Mouse (Mus musculus): ENCODE measurements around the gene C1ra. TPM values are rescaled to one million over a fixed set of nuclear protein-coding genes. Genes with fewer than 3 reads are reported as not detected.
A peak's percentile ranks its signal among the peaks of the same experiment; 100 is the strongest.
"Not testable (repeated sequence)": the region's sequence is repeated elsewhere in the genome, so short reads cannot be mapped to it uniquely, and the experiment has no call there.

The C1ra gene
- polyA plus RNA-seq (2014; fragmentation: Nextera tagmentation; extraction: Ambion mirVana), result 0.08 and 0.20 TPM in 2 replicates

DNA sequence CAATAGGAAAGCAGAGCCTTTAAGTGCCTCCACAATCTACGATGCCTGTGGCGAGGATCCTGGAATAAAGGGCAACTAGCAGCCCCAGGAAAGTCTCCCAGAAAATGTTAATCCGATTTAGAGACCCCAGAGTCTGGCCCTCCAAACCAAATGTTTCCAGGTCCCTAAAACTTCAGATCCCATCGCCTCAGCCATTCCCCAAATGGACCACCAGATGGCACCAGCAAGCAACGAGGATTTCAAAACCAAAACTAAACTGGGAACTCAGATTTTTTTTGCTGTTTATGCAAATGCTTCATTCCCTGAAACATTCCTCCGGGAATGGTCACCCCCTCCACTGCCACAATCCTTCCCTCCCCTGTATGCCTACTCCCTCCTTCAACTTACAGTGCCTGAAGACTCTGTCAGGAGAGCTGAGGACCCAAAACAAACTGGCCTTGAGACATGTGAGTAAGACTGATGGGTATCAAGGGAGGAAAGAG is at the start of gene C1ra:
C1ra (plus strand) TSS at position 51 of the 482 bp plus-strand sequence.
- H3K9me3 ChIP-seq (replicated peaks; ENCODE audit: control insufficient read depth, low read length), result no peaks in the 10 kb centered on the region
- H3K4me1 ChIP-seq (ENCODE audit: control insufficient read depth, insufficient read depth, low read length), result no peaks in the 10 kb centered on the region
- ATAC-seq (replicated peaks; ENCODE audit: insufficient number of reproducible peaks, low FRiP score, low TSS enrichment, low read depth) (no peak), DNase-seq (ENCODE audit: low spot score) (peak; percentile 73)
- 6% methylated on average over 6 of the region's 6 CpGs for WGBS
- no peak within 1 kb of the TSS for H3K27ac ChIP-seq (replicated peaks; ENCODE audit: low read depth, low read length)
- no peaks in the 10 kb centered on the region for H3K27me3 ChIP-seq (ENCODE audit: control insufficient read depth, insufficient read depth, low read length)
- no peak within 1 kb of the TSS for H3K9ac ChIP-seq (replicated peaks; ENCODE audit: low read length)
- H3K4me2 ChIP-seq (ENCODE audit: low read depth, low read length), result no peak within 1 kb of the TSS
- no peaks in the 10 kb centered on the region for H3K36me3 ChIP-seq (replicated peaks; ENCODE audit: control insufficient read depth, insufficient read depth, low read depth, low read length)
- no peak within 1 kb of the TSS for H3K4me3 ChIP-seq (ENCODE audit: low read depth, low read length)

DNA sequence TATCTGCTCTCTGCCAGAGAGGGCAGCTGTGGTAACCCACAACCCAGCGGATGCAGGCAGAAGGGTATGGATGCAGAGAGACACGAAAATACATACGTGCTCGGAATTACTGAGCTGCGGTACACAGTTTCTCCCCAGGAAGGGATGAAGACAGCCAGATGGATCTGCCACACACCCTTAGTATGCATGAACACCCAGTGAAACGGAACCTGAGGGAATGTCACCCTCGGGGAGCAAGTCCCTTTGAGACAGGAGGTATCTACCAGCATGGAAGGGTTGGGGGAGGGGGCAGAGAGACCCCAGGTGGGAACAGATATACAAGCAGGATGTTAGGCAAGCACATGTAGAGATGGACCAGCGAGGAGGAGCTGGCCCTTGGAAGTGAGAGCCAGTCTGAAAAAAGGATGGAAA is 48.3 kb upstream of the C1ra start:
- no peak for DNase-seq (ENCODE audit: low spot score)
- H3K4me1 ChIP-seq (ENCODE audit: control insufficient read depth, insufficient read depth, low read length), result no peaks in the 10 kb centered on the region
- 27% methylated on average over 8 of the region's 8 CpGs for WGBS
- H3K4me2 ChIP-seq (ENCODE audit: low read depth, low read length), result peak overlapping the region; percentile 73
- no peaks in the 10 kb centered on the region for H3K9me3 ChIP-seq (replicated peaks; ENCODE audit: control insufficient read depth, low read length)
- H3K4me3 ChIP-seq (ENCODE audit: low read depth, low read length), result peak overlapping the region; percentile 39
- H3K27me3 ChIP-seq (ENCODE audit: control insufficient read depth, insufficient read depth, low read length), result no peaks in the 10 kb centered on the region
- no peak overlapping the region for H3K27ac ChIP-seq (replicated peaks; ENCODE audit: low read depth, low read length)
- no peak for ATAC-seq (replicated peaks; ENCODE audit: insufficient number of reproducible peaks, low FRiP score, low TSS enrichment, low read depth)
- H3K9ac ChIP-seq (replicated peaks; ENCODE audit: low read length), result peak overlapping the region; percentile 28
- no peaks in the 10 kb centered on the region for H3K36me3 ChIP-seq (replicated peaks; ENCODE audit: control insufficient read depth, insufficient read depth, low read depth, low read length)

DNA sequence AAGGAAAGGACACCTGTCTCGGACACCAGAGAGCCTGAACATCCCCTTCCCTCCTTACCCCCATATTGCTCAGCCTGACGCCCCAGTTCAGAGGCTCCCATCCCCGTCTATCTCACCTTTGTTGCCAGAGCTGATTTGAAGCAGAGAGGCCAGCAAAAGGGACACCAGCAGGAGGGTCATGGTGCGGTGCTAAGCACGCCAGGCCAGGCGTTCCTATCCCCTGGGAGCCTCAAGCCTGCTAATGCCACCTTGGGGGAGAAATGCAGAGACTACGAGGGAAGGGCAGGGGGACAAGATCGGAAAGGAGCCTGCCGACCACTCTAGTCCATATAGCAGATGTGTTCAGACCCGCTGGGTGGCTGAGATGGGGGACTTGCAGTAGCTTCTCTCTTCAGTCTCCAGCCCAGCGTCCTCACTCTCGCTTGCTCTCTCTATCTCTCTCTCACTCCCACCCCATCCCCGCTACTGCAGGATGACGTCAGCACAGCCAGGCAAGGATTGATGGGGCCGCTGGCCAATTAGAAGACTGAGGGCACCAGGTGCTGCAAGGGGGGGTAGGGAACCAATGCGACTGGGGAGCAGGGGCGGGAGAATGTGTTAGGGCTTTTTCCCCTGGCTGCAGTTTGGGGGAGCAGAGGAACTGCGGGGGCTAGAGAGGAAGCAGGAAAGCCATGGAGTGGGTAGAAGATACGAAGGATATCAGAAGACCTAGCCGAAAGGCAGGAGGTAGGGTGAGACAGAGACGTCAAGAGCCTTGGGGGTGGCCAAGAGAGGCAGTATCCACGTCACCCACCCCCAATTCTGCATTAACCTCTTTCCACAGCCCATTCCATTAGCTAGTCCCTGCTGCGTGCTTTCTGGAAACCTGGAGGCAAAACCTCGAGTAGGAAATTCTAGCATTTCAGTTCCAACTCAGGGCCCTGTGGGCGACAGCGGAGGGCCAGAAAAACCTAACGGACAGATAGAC is 47.6 kb upstream of the C1ra start, which contains the start of gene Clstn3:
Clstn3 (minus strand) TSS at position 490 of the 967 bp plus-strand sequence.
- Histone ChIP-seq H3K9ac (replicated peaks; ENCODE audit: low read length) (peak within 1 kb of the TSS; percentile 28), H3K9me3 (replicated peaks; ENCODE audit: control insufficient read depth, low read length) (no peaks in the 10 kb centered on the region), H3K4me1 (ENCODE audit: control insufficient read depth, insufficient read depth, low read length) (no peaks in the 10 kb centered on the region), H3K4me3 (ENCODE audit: low read depth, low read length) (peak within 1 kb of the TSS; percentile 39), H3K4me2 (ENCODE audit: low read depth, low read length) (peak within 1 kb of the TSS; percentile 73), H3K27me3 (ENCODE audit: control insufficient read depth, insufficient read depth, low read length) (no peaks in the 10 kb centered on the region), H3K36me3 (replicated peaks; ENCODE audit: control insufficient read depth, insufficient read depth, low read depth, low read length) (no peaks in the 10 kb centered on the region), H3K27ac (replicated peaks; ENCODE audit: low read depth, low read length) (no peak within 1 kb of the TSS)
- ATAC-seq (replicated peaks; ENCODE audit: insufficient number of reproducible peaks, low FRiP score, low TSS enrichment, low read depth) (peak; percentile 91), DNase-seq (ENCODE audit: low spot score) (peak; percentile 91)
- 7% methylated on average over 27 of the region's 27 CpGs for WGBS

DNA sequence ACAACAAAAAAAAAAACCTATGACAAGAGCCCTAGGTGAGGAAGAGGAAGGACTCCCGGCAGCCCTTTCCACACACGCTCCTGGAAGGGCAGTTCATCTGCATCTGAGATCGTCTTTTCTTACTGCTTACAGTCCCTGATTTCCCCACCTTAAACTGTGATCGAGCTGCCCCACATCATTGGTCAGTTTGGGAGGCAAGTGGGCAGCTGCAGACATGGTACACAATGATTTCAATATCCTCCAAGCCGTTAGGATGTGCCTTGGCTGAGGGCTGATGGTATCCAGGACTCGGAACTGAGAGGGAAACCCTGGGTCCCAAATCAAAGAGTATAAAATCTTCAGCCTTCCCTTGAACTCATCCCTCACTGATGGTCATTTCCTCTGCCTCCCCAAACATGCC is 46.9 kb upstream of the C1ra start:
- 45% methylated on average over 6 of the region's 6 CpGs for WGBS

DNA sequence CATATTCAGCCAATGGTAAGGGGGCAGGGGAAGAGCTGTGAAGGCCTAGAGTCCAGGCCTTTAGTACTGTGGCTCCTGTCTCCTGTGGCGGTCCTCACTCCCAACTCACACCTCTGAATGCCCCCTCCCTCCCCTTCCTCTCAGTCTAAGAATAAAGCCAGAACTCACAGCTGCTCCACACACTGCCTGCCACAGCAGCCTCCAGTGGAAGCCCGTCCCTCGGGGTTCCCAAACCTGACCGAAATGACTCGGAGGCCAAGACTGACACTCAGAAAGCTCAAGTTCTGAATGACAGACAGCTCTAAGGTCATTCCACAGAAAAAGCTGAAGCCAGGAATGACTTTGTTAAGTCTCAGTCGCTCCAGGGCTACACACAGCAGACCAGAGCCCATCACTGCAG is 46.5 kb upstream of the C1ra start:
- ATAC-seq (replicated peaks; ENCODE audit: insufficient number of reproducible peaks, low FRiP score, low TSS enrichment, low read depth) (no peak), DNase-seq (ENCODE audit: low spot score) (no peak)
- Histone ChIP-seq H3K27me3 (ENCODE audit: control insufficient read depth, insufficient read depth, low read length) (no peaks in the 10 kb centered on the region), H3K9me3 (replicated peaks; ENCODE audit: control insufficient read depth, low read length) (no peaks in the 10 kb centered on the region), H3K36me3 (replicated peaks; ENCODE audit: control insufficient read depth, insufficient read depth, low read depth, low read length) (no peaks in the 10 kb centered on the region), H3K9ac (replicated peaks; ENCODE audit: low read length) (no peak overlapping the region), H3K4me3 (ENCODE audit: low read depth, low read length) (no peak overlapping the region), H3K27ac (replicated peaks; ENCODE audit: low read depth, low read length) (no peak overlapping the region), H3K4me2 (ENCODE audit: low read depth, low read length) (no peak overlapping the region), H3K4me1 (ENCODE audit: control insufficient read depth, insufficient read depth, low read length) (no peaks in the 10 kb centered on the region)
- 68% methylated on average over 6 of the region's 6 CpGs for WGBS

More for the DNA sequence above, 46.9 kb upstream of the C1ra start:
- no peak overlapping the region; the same call in 1 of the 2 replicates for H3K4me3 ChIP-seq (ENCODE audit: low read depth, low read length)
- no peak overlapping the region for H3K27ac ChIP-seq (replicated peaks; ENCODE audit: low read depth, low read length)
- H3K9me3 ChIP-seq (replicated peaks; ENCODE audit: control insufficient read depth, low read length), result no peaks in the 10 kb centered on the region
- no peaks in the 10 kb centered on the region for H3K36me3 ChIP-seq (replicated peaks; ENCODE audit: control insufficient read depth, insufficient read depth, low read depth, low read length)
- DNase-seq (ENCODE audit: low spot score) (no peak), ATAC-seq (replicated peaks; ENCODE audit: insufficient number of reproducible peaks, low FRiP score, low TSS enrichment, low read depth) (no peak)
- peak overlapping the region; percentile 73; the same call in 1 of the 2 replicates for H3K4me2 ChIP-seq (ENCODE audit: low read depth, low read length)
- H3K4me1 ChIP-seq (ENCODE audit: control insufficient read depth, insufficient read depth, low read length), result no peaks in the 10 kb centered on the region
- H3K9ac ChIP-seq (replicated peaks; ENCODE audit: low read length), result no peak overlapping the region
- no peaks in the 10 kb centered on the region for H3K27me3 ChIP-seq (ENCODE audit: control insufficient read depth, insufficient read depth, low read length)

DNA sequence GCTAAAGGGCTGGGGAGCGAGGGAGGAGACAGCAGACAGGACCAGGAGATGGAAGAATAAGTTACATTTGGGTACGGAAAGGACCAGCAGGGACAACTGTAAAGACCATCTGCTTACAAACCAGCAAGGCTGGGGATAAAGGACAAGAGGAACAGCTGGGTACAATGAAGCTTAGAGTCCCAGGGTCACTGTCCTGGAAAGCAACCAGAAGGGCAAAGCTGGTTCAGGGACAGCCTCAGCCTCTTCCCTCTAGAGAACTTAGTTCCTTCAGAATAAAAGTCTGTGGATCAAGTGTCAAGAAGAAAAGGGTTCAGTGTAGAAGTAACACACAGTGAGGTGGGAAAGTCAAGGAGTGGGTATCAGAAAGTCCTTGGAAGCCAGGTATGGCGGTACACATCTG is 41.1 kb upstream of the C1ra start:
- H3K4me1 ChIP-seq (ENCODE audit: control insufficient read depth, insufficient read depth, low read length), result no peaks in the 10 kb centered on the region
- no peaks in the 10 kb centered on the region for H3K36me3 ChIP-seq (replicated peaks; ENCODE audit: control insufficient read depth, insufficient read depth, low read depth, low read length)
- no peak for DNase-seq (ENCODE audit: low spot score)
- H3K4me3 ChIP-seq (ENCODE audit: low read depth, low read length), result no peak overlapping the region
- no peak overlapping the region for H3K9ac ChIP-seq (replicated peaks; ENCODE audit: low read length)
- no peak overlapping the region for H3K4me2 ChIP-seq (ENCODE audit: low read depth, low read length)
- H3K9me3 ChIP-seq (replicated peaks; ENCODE audit: control insufficient read depth, low read length), result no peaks in the 10 kb centered on the region
- H3K27me3 ChIP-seq (ENCODE audit: control insufficient read depth, insufficient read depth, low read length), result no peaks in the 10 kb centered on the region
- H3K27ac ChIP-seq (replicated peaks; ENCODE audit: low read depth, low read length), result no peak overlapping the region
- 90% methylated on average over 3 of the region's 3 CpGs for WGBS
- ATAC-seq (replicated peaks; ENCODE audit: insufficient number of reproducible peaks, low FRiP score, low TSS enrichment, low read depth), result no peak

DNA sequence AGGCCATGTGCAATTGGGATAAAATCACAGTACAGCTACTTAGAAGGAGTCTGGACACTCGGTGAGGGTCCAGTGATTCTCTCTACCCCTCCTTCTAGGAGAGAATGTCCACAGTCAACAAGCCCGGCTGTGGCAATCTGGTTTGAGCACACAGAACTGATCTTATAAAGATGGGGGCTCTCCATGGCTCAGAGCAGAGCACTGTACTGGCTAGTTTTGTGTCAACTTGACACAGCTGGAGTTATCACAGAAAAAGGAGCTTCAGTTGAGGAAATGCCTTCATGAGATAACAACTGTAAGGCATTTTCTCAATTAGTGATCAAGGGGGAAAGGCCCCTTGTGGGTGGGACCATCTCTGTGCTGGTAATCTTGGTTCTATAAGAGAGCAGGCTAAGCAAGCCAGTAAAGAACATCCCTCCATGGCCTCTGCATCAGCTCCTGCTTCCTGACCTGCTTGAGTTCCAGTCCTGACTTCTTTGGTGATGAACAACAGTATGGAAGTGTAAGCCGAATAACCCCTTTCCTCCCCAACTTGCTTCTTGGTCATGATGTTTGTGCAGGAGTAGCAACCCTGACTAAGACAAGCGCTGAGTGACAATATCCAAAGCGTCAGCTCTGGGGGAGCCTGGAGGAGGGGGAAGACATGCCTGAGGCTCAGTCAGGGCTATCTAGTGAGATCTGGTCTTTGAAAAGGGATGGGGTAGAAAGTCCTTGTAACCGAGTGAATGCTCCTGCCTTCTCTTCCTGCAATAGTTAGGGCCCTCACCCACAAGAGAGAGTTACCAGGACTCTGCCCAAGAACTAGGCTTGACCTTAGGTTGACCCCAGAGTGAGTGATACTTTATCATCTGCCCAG is 40.2 kb upstream of the C1ra start:
- not testable (repeated sequence) for H3K27me3 ChIP-seq (ENCODE audit: control insufficient read depth, insufficient read depth, low read length); ATAC-seq (replicated peaks; ENCODE audit: insufficient number of reproducible peaks, low FRiP score, low TSS enrichment, low read depth); H3K27ac ChIP-seq (replicated peaks; ENCODE audit: low read depth, low read length); H3K9me3 ChIP-seq (replicated peaks; ENCODE audit: control insufficient read depth, low read length); H3K9ac ChIP-seq (replicated peaks; ENCODE audit: low read length); H3K4me1 ChIP-seq (ENCODE audit: control insufficient read depth, insufficient read depth, low read length); H3K36me3 ChIP-seq (replicated peaks; ENCODE audit: control insufficient read depth, insufficient read depth, low read depth, low read length); H3K4me2 ChIP-seq (ENCODE audit: low read depth, low read length); H3K4me3 ChIP-seq (ENCODE audit: low read depth, low read length); DNase-seq (ENCODE audit: low spot score)
- WGBS, result 78% methylated on average over 6 of the region's 6 CpGs
